Mouse (Mus musculus) ES-Bruce4 (cell line): Measurements from ENCODE around the gene Add3.

Experiments used
- CTCF ChIP-seq: IDR thresholded peaks from one replicate; pipeline ENCODE4 v1.8.1; 2011; ENCODE audit warnings: low read depth, low read length
- POLR2A ChIP-seq: IDR thresholded peaks from one replicate; pipeline ENCODE4 v1.8.1; 2011; ENCODE audit warnings: low read length; ENCODE audit not compliant: insufficient read depth

- TF ChIP-seq POLR2A (no peak), CTCF (no peak)
Measured at GRCm38 (mm10) chr19:53278491-53279415, 138.5 kb downstream of the Add3 start.
